Mouse (Mus musculus) intestine, embryonic 14.5 days (tissue): ENCODE measurements around the gene Icam4. TPM values are rescaled to one million over a fixed set of nuclear protein-coding genes. Genes with fewer than 3 reads are reported as not detected.
A peak's percentile ranks its signal among the peaks of the same experiment; 100 is the strongest.

Source experiments
- ATAC-seq: fragments of 200-750 bp; cut with Nextera tagmentation; replicated peaks from 2 replicates; pipeline ENCODE4 v1.8.0; 2017; ENCODE audit warnings: low read depth, moderate number of reproducible peaks, moderate TSS enrichment, moderate library complexity; ENCODE audit not compliant: low FRiP score, low TSS enrichment
- DNase-seq: peaks from one replicate; pipeline ENCODE4 v3.0.0-alpha.2; 2018; ENCODE audit warnings: low spot score
- H3K27ac ChIP-seq: fragments of 300-500 bp; sonication (generic); 2 replicates; pipeline ENCODE4 v1.5.1; 2014; ENCODE audit warnings: low read depth, mild to moderate bottlenecking, control low read depth
- H3K27me3 ChIP-seq: fragments of 300-500 bp; sonication (generic); replicated peaks from 2 replicates; pipeline ENCODE4 v1.6.1; 2014; ENCODE audit warnings: low read length, control low read depth; ENCODE audit not compliant: control insufficient read depth, insufficient read depth
- H3K36me3 ChIP-seq: fragments of 300-500 bp; sonication (generic); 2 replicates; pipeline ENCODE4 v1.6.1; 2014; ENCODE audit warnings: low read length, control low read depth; ENCODE audit not compliant: control insufficient read depth, insufficient read depth
- H3K4me1 ChIP-seq: fragments of 300-500 bp; sonication (generic); replicated peaks from 2 replicates; pipeline ENCODE4 v1.6.1; 2014; ENCODE audit warnings: low read length, control low read depth, mixed read lengths; ENCODE audit not compliant: control insufficient read depth, insufficient read depth
- H3K4me2 ChIP-seq: fragments of 300-500 bp; sonication (generic); 2 replicates; pipeline ENCODE4 v1.6.1; 2014; ENCODE audit warnings: low read length
- H3K4me3 ChIP-seq: fragments of 300-500 bp; sonication (generic); 2 replicates; pipeline ENCODE4 v1.5.1; 2014; ENCODE audit warnings: low read depth, low read length, control low read depth, mixed read lengths
- H3K9ac ChIP-seq: fragments of 300-500 bp; sonication (generic); 2 replicates; pipeline ENCODE4 v1.6.1; 2014; ENCODE audit warnings: mild to moderate bottlenecking, low read length
- H3K9me3 ChIP-seq: fragments of 300-500 bp; sonication (generic); 2 replicates; pipeline ENCODE4 v1.6.1; 2016; ENCODE audit warnings: low read length, control low read depth; ENCODE audit not compliant: control insufficient read depth
- WGBS: fragments of 180-500 bp; shearing (Covaris S2); extraction: QIAGEN DNeasy Blood & Tissue Kit; methylation state at CpG from one replicate; pipeline ENCODE4 v1.1.7; 2014; 5-methylcytosine and 5-hydroxymethylcytosine counted together
- polyA plus RNA-seq: library from polyadenylated mRNA; unstranded; fragments of >200 nt; fragmentation: Nextera tagmentation; extraction: Ambion mirVana; gene quantifications from 2 replicates; pipeline ENCODE4 v1.2.1, GENCODE M21; 2014

The Icam4 gene
- polyA plus RNA-seq, 1 experiment from 2014 or later = 0.96 TPM

DNA sequence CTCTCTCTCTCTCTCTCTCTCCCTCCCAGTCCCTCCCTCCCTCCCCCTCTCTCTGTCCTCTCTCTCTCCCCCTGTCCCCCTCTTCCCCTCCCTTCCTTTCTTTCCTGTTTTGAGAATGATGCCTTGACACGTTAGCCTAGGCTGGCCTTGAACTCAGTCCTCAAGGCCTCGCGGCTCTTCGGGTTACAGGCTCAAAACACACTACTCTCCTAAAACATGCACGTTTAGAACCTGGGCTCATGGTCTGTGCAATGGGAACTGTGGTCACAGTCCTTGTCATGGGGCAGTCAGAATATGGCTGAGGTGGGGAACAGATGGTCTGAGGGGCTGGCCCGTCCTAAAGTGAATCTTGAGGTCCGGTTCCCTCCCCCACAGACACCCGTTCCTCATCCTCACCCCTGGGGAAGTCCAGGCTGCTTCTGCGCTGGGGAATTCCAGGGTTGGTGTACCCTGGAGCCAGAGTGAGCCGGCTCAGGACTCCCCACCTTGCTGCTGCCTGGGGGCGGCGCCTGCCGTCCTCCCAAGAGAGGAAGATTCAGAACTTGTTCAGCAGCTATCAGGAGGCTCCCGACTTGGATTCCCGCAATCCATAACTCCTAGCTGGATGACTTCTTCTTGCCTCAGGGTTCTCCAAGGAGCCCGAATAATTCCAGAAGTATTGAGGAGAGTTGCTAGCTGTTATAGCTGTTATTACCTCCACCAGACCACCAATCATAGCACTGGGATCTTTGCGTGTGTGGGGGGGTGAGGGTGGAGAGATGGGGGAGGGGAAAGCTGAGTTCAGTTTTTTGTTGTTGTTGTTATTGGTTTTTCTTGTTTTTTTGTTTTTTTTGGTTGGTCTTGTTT lies 12.6 kb upstream of the Icam4 start:
- ATAC-seq (no peak), DNase-seq (no peak)
- no peak overlapping the region for H3K9ac ChIP-seq
- no peak overlapping the region for H3K27ac ChIP-seq
- H3K4me3 ChIP-seq = peak overlapping the region; percentile 38
- peaks cover 41% of the 10 kb centered on the region for H3K27me3 ChIP-seq
- no peaks in the 10 kb centered on the region for H3K36me3 ChIP-seq
- WGBS = 5% methylated on average over 17 of the region's 17 CpGs
- no peaks in the 10 kb centered on the region for H3K9me3 ChIP-seq
- peaks cover 11% of the 10 kb centered on the region; the same call in 1 of the 2 replicates for H3K4me1 ChIP-seq
- peak overlapping the region; percentile 64 for H3K4me2 ChIP-seq

DNA sequence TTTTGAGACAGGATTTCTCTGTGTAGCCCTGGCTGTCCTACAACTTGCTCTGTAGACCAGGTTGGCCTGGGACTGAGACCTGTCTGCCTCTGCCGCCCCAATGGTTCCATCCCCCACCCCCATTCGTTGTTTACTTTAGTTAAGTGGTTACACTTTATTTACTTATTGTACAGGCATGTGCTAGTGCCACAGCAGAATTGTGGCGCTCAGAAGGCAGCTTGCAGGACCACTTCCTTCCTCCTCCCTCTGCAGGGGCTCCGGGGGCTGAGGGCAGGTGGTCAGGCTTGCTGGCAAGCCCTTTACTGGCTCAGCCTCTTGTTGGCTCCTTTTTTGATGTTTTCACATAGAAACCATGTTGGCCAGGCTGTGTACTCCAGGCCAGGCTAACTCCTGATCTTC lies 12.0 kb upstream of the Icam4 start:
- Histone ChIP-seq H3K4me2 (peak overlapping the region; percentile 64; the same call in 1 of the 2 replicates), H3K9me3 (no peaks in the 10 kb centered on the region), H3K27ac (no peak overlapping the region), H3K4me3 (peak overlapping the region; percentile 38; the same call in 1 of the 2 replicates), H3K4me1 (peaks cover 11% of the 10 kb centered on the region; the same call in 1 of the 2 replicates), H3K9ac (no peak overlapping the region), H3K36me3 (no peaks in the 10 kb centered on the region), H3K27me3 (peaks cover 41% of the 10 kb centered on the region)
- WGBS = 25% methylated on average over 4 of the region's 4 CpGs
- ATAC-seq (no peak), DNase-seq (no peak)

DNA sequence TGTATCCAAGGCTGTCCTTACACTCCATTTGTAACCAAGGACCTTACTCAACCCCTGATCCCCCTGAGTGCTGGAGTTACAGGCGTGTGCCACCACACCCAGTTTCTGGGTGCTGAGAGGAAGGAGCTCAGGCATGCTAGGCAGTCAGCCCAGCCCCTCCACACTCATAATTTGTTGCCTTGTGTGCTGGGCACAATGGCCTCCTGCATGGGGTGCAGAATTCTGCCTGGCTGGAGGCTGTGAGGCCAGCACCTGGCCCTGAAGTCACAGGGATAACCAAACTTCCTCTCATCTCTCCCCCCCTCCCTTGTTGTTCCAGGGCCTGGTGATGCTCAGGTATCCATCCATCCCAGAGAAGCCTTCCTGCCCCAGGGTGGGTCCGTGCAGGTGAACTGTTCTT lies 10.6 kb upstream of the Icam4 start:
- Histone ChIP-seq H3K9ac (no peak overlapping the region), H3K4me1 (peaks cover 11% of the 10 kb centered on the region; the same call in 1 of the 2 replicates), H3K4me3 (no peak overlapping the region), H3K27me3 (peaks cover 41% of the 10 kb centered on the region), H3K9me3 (no peaks in the 10 kb centered on the region), H3K27ac (no peak overlapping the region), H3K4me2 (no peak overlapping the region), H3K36me3 (no peaks in the 10 kb centered on the region)
- WGBS = 81% methylated on average over 2 of the region's 2 CpGs
- no peak for ATAC-seq
- no peak for DNase-seq

DNA sequence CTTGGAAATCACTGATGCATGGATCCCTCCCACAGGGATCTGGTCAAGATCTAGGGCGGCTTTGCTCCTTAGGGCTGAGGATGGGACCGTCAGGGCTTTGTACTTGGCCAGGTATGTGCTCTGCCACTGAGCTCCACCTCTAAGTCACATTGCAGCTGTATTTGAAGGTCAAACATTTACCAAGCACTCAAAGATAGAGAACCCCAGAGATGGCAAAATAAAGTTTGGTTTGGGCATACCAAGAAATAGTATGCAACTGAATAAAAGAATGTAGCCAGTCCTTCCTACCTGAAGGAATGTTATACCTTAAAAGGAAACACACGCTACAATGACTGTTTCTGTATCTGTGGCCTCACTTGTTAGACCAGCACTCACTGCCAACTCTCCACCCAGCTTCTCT lies 7.8 kb upstream of the Icam4 start:
- H3K4me1 ChIP-seq = no peaks in the 10 kb centered on the region
- H3K4me2 ChIP-seq = no peak overlapping the region
- H3K27ac ChIP-seq = no peak overlapping the region
- WGBS = 71% methylated on average over 3 of the region's 3 CpGs
- no peak for DNase-seq
- no peak for ATAC-seq
- H3K36me3 ChIP-seq = no peaks in the 10 kb centered on the region
- H3K4me3 ChIP-seq = no peak overlapping the region
- H3K9me3 ChIP-seq = no peaks in the 10 kb centered on the region
- H3K9ac ChIP-seq = no peak overlapping the region
- peaks cover 17% of the 10 kb centered on the region for H3K27me3 ChIP-seq

DNA sequence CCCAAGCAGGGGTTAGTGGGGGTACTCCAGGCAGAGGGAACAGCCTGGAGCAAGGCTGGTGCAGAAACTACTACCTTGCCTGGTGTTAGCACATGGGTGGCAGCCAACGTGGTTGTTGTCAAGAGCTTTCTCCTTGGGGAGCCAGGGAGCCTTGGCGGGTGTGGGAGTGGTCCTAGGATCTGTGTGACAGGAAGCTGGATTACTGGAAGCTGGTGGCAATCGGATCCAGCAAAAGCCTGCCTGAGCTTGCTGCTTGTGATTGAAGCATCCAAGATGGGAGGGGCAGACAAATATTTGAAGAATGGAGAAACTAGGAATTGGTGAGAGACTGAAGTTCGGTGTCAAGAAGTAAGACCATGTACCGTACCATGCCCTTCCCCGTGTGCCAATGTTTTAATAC lies 6.9 kb upstream of the Icam4 start:
- 51% methylated on average over 6 of the region's 6 CpGs for WGBS
- no peak for ATAC-seq

DNA sequence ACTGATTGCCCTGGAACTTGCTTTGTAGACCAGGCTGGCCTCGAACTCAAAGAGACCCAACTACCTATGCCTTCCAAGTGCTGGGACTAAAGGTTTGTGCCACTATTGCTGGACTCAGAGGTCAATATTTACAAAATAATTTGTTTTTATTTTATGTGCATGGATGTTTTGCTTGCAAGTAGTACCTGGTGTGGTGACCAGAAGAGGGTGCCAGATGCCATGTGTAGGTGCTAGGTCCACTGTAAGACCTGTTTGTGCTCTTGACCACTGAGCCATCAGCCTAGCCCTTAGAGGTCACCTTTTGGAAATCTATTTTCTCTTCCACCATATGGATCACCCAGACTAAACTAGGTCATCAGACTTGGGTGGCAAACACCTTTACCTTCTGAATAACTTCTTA lies 6.4 kb upstream of the Icam4 start:
- H3K4me2 ChIP-seq = no peak overlapping the region
- 84% methylated on average over 1 of the region's 1 CpGs for WGBS
- peaks cover 5% of the 10 kb centered on the region for H3K27me3 ChIP-seq
- no peak overlapping the region for H3K9ac ChIP-seq
- ATAC-seq (no peak), DNase-seq (no peak)
- H3K36me3 ChIP-seq = no peaks in the 10 kb centered on the region
- no peaks in the 10 kb centered on the region for H3K9me3 ChIP-seq
- no peak overlapping the region for H3K4me3 ChIP-seq
- H3K4me1 ChIP-seq = no peaks in the 10 kb centered on the region
- H3K27ac ChIP-seq = no peak overlapping the region

More for the DNA sequence above, 6.9 kb upstream of the Icam4 start:
- DNase-seq = no peak
- Histone ChIP-seq H3K4me2 (no peak overlapping the region), H3K9ac (no peak overlapping the region), H3K36me3 (no peaks in the 10 kb centered on the region), H3K9me3 (no peaks in the 10 kb centered on the region), H3K27me3 (peaks cover 8% of the 10 kb centered on the region), H3K4me1 (no peaks in the 10 kb centered on the region), H3K4me3 (no peak overlapping the region), H3K27ac (no peak overlapping the region)

DNA sequence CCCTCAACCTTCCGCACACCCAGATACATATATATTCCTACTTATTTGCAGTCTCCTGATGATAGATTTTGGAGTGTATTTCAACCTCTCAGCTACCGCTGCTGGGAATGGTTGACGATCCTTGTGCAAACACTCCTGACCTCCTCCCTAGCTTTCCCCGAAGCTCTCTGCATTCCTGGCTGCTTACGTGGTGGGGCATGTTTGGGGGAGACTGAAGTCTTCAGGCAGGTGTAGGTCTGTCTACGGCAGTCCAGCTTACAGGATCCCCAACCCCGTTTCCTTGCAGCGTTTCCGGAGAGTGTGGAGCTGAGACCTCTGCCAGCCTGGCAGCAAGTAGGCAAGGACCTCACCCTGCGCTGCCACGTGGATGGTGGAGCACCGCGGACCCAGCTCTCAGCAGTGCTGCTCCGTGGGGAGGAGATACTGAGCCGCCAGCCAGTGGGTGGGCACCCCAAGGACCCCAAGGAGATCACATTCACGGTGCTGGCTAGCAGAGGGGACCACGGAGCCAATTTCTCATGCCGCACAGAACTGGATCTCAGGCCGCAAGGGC lies 3.8 kb upstream of the Icam4 start:
- Histone ChIP-seq H3K4me2 (no peak overlapping the region; the same call in 1 of the 2 replicates), H3K4me3 (no peak overlapping the region), H3K27ac (0 out of 2 replicates have a peak overlapping the region, but pooled peaks have one; percentile 3), H3K4me1 (peaks cover 14% of the 10 kb centered on the region), H3K9ac (0 out of 2 replicates have a peak overlapping the region, but pooled peaks have one; percentile 5), H3K9me3 (no peaks in the 10 kb centered on the region), H3K36me3 (no peaks in the 10 kb centered on the region), H3K27me3 (peaks cover 14% of the 10 kb centered on the region)
- DNase-seq (no peak), ATAC-seq (peak; percentile 17; the same call in 1 of the 2 replicates)
- WGBS = 56% methylated on average over 19 of the region's 19 CpGs

DNA sequence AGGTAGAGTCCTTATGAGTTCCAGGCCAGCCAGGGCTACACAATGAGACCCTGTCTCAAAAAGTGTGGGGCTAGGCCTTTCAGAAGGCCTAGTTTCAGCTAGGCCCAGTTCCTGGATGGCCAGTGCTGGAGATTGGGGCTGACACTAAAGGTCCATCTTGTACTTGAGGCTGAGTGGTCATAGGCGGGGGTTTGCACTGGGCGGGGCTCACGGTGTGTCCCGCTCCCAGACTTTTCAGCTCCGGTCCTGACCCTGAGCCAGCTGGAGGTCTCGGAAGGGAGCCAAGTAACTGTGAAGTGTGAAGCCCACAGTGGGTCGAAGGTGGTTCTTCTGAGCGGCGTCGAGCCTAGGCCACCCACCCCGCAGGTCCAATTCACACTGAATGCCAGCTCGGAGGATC lies 2.3 kb upstream of the Icam4 start:
- no peak for DNase-seq
- Histone ChIP-seq H3K27ac (no peak overlapping the region), H3K4me1 (peaks cover 18% of the 10 kb centered on the region), H3K36me3 (no peaks in the 10 kb centered on the region), H3K9me3 (no peaks in the 10 kb centered on the region), H3K9ac (no peak overlapping the region), H3K4me2 (no peak overlapping the region), H3K4me3 (no peak overlapping the region), H3K27me3 (peaks cover 19% of the 10 kb centered on the region)
- WGBS = 81% methylated on average over 12 of the region's 12 CpGs
- ATAC-seq = no peak
